Mouse (Mus musculus) kidney, embryonic 16.5 days (tissue): ENCODE measurements around the gene Mis18a. TPM values are rescaled to one million over a fixed set of nuclear protein-coding genes. Genes with fewer than 3 reads are reported as not detected.

Source experiments
- polyA plus RNA-seq: library from polyadenylated mRNA; unstranded; fragments of >200 nt; fragmentation: Nextera tagmentation; extraction: Ambion mirVana; gene quantifications from 2 replicates; pipeline ENCODE4 v1.2.1, GENCODE M21; 2015

Mis18a gene
- polyA plus RNA-seq, 1 experiment from 2014 or later = 64.9 TPM

Other genes with a start within 250 kb of the Mis18a start
- 5.2 and 9.3 TPM in 2 replicates for gene Mrap, start 10.8 kb upstream of the Mis18a start, polyA plus RNA-seq
- 8.5 and 9.6 TPM in 2 replicates for gene Urb1, start 83.0 kb upstream of the Mis18a start, polyA plus RNA-seq
- 0.64 and 0.82 TPM in 2 replicates for gene Eva1c, start 99.3 kb upstream of the Mis18a start, polyA plus RNA-seq
- 43.0 and 44.0 TPM in 2 replicates for gene Cfap298, start 207.7 kb upstream of the Mis18a start, polyA plus RNA-seq